ENCODE assay signal across 9 mouse cellular contexts in genomic region chr4:97754241-97754640, GRCm38 (mm10). TPM values are rescaled to one million over a fixed set of nuclear protein-coding genes. Genes with fewer than 3 reads are reported as not detected.
DNase-seq lines count a peak whose midpoint lies in the region; ATAC-seq lines count a peak whose summit lies in the region.
"Had no signal": no experiment of that assay in that cellular context is flagged by ENCODE, and none has a peak within 500 bp of the region (broad histone marks: within the 10 kb centered on the region; RNA-seq: fewer than 3 reads in every experiment).

No protein-coding gene starts in this region.

- DNase-seq in cerebellum, postnatal 10 days = peak; percentile 53 to 68
- peak; percentile 34 for DNase-seq in ES-CJ7 (ENCODE audit: low read depth, low spot score)
- DNase-seq in gastrocnemius, adult 18-20 months (ENCODE audit: low spot score) = peak; percentile 72
- DNase-seq in kidney, adult 18-20 months = peak; percentile 72
- DNase-seq in mesoderm, embryonic 11.5 days (ENCODE audit: low read depth, low spot score) = peak; percentile 34
- DNase-seq in thymus, postnatal 4 days = no peak
- no peak for DNase-seq in thymus, postnatal 25 days
- DNase-seq: liver, embryonic 13.5 days had no signal

- ATAC-seq in cerebellum, adult (ENCODE audit: insufficient number of reproducible peaks, low FRiP score, low TSS enrichment) = no peak

RNA-seq across cellular contexts. Expression of gene Nfia, which starts 18.3 kb away (rescaled TPM):
- total RNA-seq in gastrocnemius, adult 18-20 months (2021) = 10 to 100 TPM; 56.3 to 56.9 TPM

RNA-seq across cellular contexts. Expression of gene E130114P18Rik, which starts 23.6 kb away (rescaled TPM):
- under 1 TPM in 1 of 2 experiments, not detected in 1; 0.21 TPM for total RNA-seq in gastrocnemius, adult 18-20 months (2021)

Comparison
In these comparisons a context has a peak if more than half of its experiments do, and no peak if none do; other contexts are left out.
1. DNase-seq: peak in cerebellum, postnatal 10 days (2 of 2), ES-CJ7 (single experiment), gastrocnemius, adult 18-20 months (single experiment), kidney, adult 18-20 months (single experiment) and mesoderm, embryonic 11.5 days (single experiment); none in thymus, postnatal 4 days (single experiment) and thymus, postnatal 25 days (single experiment).